Mouse (Mus musculus) layer of hippocampus, postnatal 10 days (tissue): ENCODE measurements at regions not wholly inside any gene's neighbourhood (a gene's known extent, or its start where the extent isn't known, plus 50 kb on each side); places are given as distances from the start of the nearest gene placed in this dataset.

Experiments
- DNase-seq, 2 experiments: peaks; one replicate each; pipeline ENCODE4 v3.0.0; 2021; ENCODE audit warnings: low spot score in 2 of 2

- DNase-seq = no peak
Observed at GRCm38 (mm10) chr5:46488140-46488942, 630.9 kb upstream of the Lcorl start.

GRCm38 (mm10) chr5:46486740-46487326 is 629.4 kb upstream of the Lcorl start:
- DNase-seq = no peak

- no peak for DNase-seq
Observed at GRCm38 (mm10) chr5:46456356-46456755, 598.9 kb upstream of the Lcorl start.

GRCm38 (mm10) chr5:46448274-46448673 is 590.9 kb upstream of the Lcorl start:
- peak; percentile 37 to 52 for DNase-seq

- DNase-seq = no peak
Observed at GRCm38 (mm10) chr5:46445844-46446243, 588.4 kb upstream of the Lcorl start.

- no peak for DNase-seq
Observed at GRCm38 (mm10) chr5:46445122-46445521, 587.7 kb upstream of the Lcorl start.

- peak in 1 of 2 experiments; percentile 50 for DNase-seq
Observed at GRCm38 (mm10) chr5:46443805-46444340, 586.5 kb upstream of the Lcorl start.

- no peak for DNase-seq
Observed at GRCm38 (mm10) chr5:46442600-46443248, 585.3 kb upstream of the Lcorl start.

- DNase-seq = no peak
Observed at GRCm38 (mm10) chr5:46441716-46442115, 584.3 kb upstream of the Lcorl start.

GRCm38 (mm10) chr5:46431644-46432367 is 574.4 kb upstream of the Lcorl start:
- DNase-seq = no peak

- DNase-seq = no peak
Observed at GRCm38 (mm10) chr5:46422738-46423137, 565.3 kb upstream of the Lcorl start.

GRCm38 (mm10) chr5:46406969-46407368 is 549.6 kb upstream of the Lcorl start:
- no peak for DNase-seq

- DNase-seq = peak; percentile 5 to 18
Observed at GRCm38 (mm10) chr5:46406404-46406803, 549.0 kb upstream of the Lcorl start.

- DNase-seq = no peak
Observed at GRCm38 (mm10) chr5:46386591-46386990, 529.2 kb upstream of the Lcorl start.

- no peak for DNase-seq
Observed at GRCm38 (mm10) chr5:46367328-46367727, 509.9 kb upstream of the Lcorl start.

- no peak for DNase-seq
Observed at GRCm38 (mm10) chr5:46363661-46364060, 506.2 kb upstream of the Lcorl start.

GRCm38 (mm10) chr5:46361637-46362036 is 504.2 kb upstream of the Lcorl start:
- DNase-seq = no peak

- DNase-seq = no peak
Observed at GRCm38 (mm10) chr5:46348448-46348847, 491.0 kb upstream of the Lcorl start.

GRCm38 (mm10) chr5:46347368-46348083 is 490.1 kb upstream of the Lcorl start:
- DNase-seq = peak; percentile 88 to 91

- DNase-seq = no peak
Observed at GRCm38 (mm10) chr5:46338461-46338860, 481.0 kb upstream of the Lcorl start.

- no peak for DNase-seq
Observed at GRCm38 (mm10) chr5:46330880-46331279, 473.5 kb upstream of the Lcorl start.
